Mouse (Mus musculus) thymus, adult 2 months (tissue): ENCODE results near the gene Prss41. TPM values are rescaled to one million over a fixed set of nuclear protein-coding genes. Genes with fewer than 3 reads are reported as not detected.
A peak's percentile ranks its signal among the peaks of the same experiment; 100 is the strongest.
"Not testable (repeated sequence)": the region's sequence is repeated elsewhere in the genome, so short reads cannot be mapped to it uniquely, and the experiment has no call there.

Experiments
- DNase-seq: peaks from one replicate; pipeline ENCODE4 v3.0.0; 2021
- H3K27ac ChIP-seq: fragments of 200-500 bp; 2 replicates; pipeline ENCODE4 v1.5.1; 2012; ENCODE audit warnings: low read length, control low read depth; ENCODE audit not compliant: control insufficient read depth, insufficient read depth
- H3K27me3 ChIP-seq: fragments of 200-500 bp; 2 replicates; pipeline ENCODE4 v1.6.1; 2012; ENCODE audit warnings: mild to moderate bottlenecking, low read length, moderate library complexity, mixed read lengths; ENCODE audit not compliant: control insufficient read depth, insufficient read depth
- H3K36me3 ChIP-seq: fragments of 200-500 bp; 2 replicates; pipeline ENCODE4 v1.6.1; 2012; ENCODE audit warnings: mild to moderate bottlenecking, low read length, moderate library complexity; ENCODE audit not compliant: control insufficient read depth, insufficient read depth
- H3K4me1 ChIP-seq: fragments of 200-500 bp; replicated peaks from 2 replicates; pipeline ENCODE4 v1.6.1; 2012; ENCODE audit warnings: low read length; ENCODE audit not compliant: control insufficient read depth, insufficient read depth
- H3K4me3 ChIP-seq: fragments of 200-500 bp; 2 replicates; pipeline ENCODE4 v1.5.1; 2012; ENCODE audit warnings: mild to moderate bottlenecking, low read length, control low read depth, moderate library complexity; ENCODE audit not compliant: control insufficient read depth, insufficient read depth
- CTCF ChIP-seq: fragments of 200-500 bp; IDR thresholded peaks from 2 replicates; pipeline ENCODE4 v1.5.1; 2012; ENCODE audit warnings: mild to moderate bottlenecking, control low read depth, low read length, moderate library complexity, borderline replicate concordance; ENCODE audit not compliant: control insufficient read depth, poor library complexity, insufficient read depth; ENCODE audit errors: extremely low read depth
- POLR2A ChIP-seq: fragments of 200-500 bp; IDR thresholded peaks from 2 replicates; pipeline ENCODE4 v1.6.1; 2012; ENCODE audit warnings: mild to moderate bottlenecking, low read length, control low read depth, moderate library complexity; ENCODE audit not compliant: control insufficient read depth, poor library complexity, insufficient read depth; ENCODE audit errors: extremely low read depth
- WGBS: fragments of 180-500 bp; shearing (Covaris S2); methylation state at CpG from one replicate; pipeline ENCODE4 v1.1.7; 2018; 5-methylcytosine and 5-hydroxymethylcytosine counted together
- polyA plus RNA-seq: library from polyadenylated mRNA; depleted of rRNA; stranded (reverse); fragments of >200 nt; gene quantifications from 2 replicates; pipeline ENCODE4 v1.2.3, GENCODE M21; 2012; rRNA removed

Gene Prss41
- 0.34 and 0.59 TPM in 2 replicates for polyA plus RNA-seq

DNA sequence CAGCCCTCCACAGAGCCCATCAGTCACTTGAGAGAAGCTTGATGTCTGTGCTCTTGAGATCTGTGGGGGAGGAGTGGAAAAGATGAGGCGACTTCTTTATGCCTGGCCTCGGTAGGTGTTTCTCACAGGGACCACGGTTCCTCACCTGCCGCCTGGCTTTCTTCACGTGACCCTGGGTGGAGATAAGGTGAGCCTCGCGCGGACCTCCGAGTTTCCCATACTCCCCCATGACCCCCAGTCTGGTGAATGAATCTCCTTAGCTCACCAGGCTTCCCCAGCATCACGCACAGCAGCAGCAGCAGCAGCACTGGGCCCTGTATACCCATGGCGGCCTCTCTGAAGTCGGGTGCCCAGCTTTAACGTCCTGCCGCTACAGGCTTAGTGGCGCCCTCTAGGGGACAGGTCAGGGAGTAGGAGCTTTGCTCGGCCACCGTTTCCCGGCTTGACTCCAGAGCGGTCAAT is at the start of gene Prss41, which contains the start of gene Prss32:
Gene Prss41 (minus strand): TSS at position 361 of the 462 bp plus-strand sequence.
Gene Prss32 (plus strand): TSS at position 44 of the 462 bp plus-strand sequence.
- Histone ChIP-seq H3K27me3 (no peaks in the 10 kb centered on the region), H3K27ac (no peak within 1 kb of the TSS), H3K4me3 (no peak within 1 kb of the TSS), H3K36me3 (no peaks in the 10 kb centered on the region), H3K4me1 (peaks cover 4% of the 10 kb centered on the region; the same call in 1 of the 2 replicates)
- WGBS = 41% methylated on average over 19 of the region's 19 CpGs
- TF ChIP-seq CTCF (peak; percentile 86), POLR2A (no peak)
- peak; percentile 64 for DNase-seq

DNA sequence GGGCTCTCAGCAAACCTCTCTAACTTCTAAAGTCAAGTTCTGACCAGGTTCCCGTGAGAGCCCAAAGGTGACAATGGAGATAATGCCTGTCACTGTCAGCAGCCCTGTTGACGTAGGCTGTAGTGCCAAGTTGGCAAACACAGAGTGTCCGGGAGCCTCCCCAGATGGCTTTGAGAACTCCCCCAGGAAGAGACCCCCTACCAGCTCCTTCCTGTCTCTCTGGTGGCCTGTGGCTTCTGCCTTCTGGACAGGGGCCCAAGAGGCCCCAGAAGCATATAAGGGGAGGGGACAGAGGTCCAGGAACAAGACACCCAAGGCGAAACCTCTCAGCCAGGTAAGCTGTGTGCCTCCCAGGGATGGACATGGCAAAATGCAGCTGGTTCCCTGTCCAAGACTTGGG is 36.6 kb upstream of the Prss41 start, which contains the start of the genes Dcpp1 and Dcpp2:
Gene Dcpp1 (plus strand): TSS at position 301 of the 400 bp plus-strand sequence.
Gene Dcpp2 (plus strand): TSS at position 305 of the 400 bp plus-strand sequence.
- not testable (repeated sequence) for H3K4me1 ChIP-seq, DNase-seq, H3K36me3 ChIP-seq, H3K4me3 ChIP-seq, H3K27ac ChIP-seq, H3K27me3 ChIP-seq
- 85% methylated on average over 4 of the region's 4 CpGs for WGBS

DNA sequence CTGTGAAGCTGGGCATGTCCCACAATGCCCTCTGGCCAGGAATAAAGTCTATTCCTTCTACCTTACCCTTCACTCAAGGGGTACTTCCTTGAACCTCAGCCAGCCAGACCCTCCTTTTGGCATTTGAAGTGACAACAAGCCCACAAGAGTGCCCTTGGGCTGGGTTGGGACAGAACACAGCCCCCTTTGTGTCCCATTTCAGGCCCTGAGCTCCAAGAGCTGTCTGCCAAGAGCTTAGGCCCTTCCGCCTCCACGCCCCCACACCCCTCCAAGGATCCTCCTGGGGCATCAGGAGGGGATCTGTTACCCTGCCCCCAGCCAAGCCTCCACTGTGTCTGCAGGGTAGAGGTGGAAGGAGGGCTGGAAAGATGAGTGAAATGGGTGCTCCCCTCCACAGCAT is 33.2 kb upstream of the Prss41 start:
- H3K27me3 ChIP-seq = no peaks in the 10 kb centered on the region
- no peak overlapping the region for H3K27ac ChIP-seq
- no peak for DNase-seq
- no peak for TF ChIP-seq POLR2A
- TF ChIP-seq CTCF = no peak
- no peak overlapping the region for H3K4me3 ChIP-seq
- H3K4me1 ChIP-seq = no peaks in the 10 kb centered on the region
- 97% methylated on average over 2 of the region's 2 CpGs for WGBS
- no peaks in the 10 kb centered on the region for H3K36me3 ChIP-seq

DNA sequence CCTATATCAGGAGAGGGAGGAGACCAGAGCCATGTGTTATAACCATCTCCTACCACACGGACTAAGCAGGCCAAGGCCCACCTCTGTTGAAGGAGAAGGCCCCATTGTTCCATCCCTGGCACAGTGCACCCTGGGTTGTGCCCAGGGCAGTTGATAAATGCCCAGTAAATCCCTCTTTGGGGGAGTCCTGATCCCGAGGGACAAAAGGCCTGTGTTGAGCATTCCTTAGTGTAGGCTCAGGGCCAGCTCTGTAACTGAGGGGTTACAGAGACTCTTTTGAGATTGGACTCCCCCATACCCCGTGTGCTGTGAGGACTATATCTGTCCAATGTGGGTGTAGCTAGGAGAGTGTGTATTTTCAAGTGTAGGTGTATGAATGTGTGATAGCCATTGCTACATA is 32.8 kb upstream of the Prss41 start:
- Histone ChIP-seq H3K4me3 (no peak overlapping the region), H3K4me1 (no peaks in the 10 kb centered on the region), H3K27ac (no peak overlapping the region), H3K27me3 (no peaks in the 10 kb centered on the region), H3K36me3 (no peaks in the 10 kb centered on the region)
- no peak for DNase-seq
- 87% methylated on average over 3 of the region's 3 CpGs for WGBS
- TF ChIP-seq CTCF (no peak), POLR2A (no peak)

DNA sequence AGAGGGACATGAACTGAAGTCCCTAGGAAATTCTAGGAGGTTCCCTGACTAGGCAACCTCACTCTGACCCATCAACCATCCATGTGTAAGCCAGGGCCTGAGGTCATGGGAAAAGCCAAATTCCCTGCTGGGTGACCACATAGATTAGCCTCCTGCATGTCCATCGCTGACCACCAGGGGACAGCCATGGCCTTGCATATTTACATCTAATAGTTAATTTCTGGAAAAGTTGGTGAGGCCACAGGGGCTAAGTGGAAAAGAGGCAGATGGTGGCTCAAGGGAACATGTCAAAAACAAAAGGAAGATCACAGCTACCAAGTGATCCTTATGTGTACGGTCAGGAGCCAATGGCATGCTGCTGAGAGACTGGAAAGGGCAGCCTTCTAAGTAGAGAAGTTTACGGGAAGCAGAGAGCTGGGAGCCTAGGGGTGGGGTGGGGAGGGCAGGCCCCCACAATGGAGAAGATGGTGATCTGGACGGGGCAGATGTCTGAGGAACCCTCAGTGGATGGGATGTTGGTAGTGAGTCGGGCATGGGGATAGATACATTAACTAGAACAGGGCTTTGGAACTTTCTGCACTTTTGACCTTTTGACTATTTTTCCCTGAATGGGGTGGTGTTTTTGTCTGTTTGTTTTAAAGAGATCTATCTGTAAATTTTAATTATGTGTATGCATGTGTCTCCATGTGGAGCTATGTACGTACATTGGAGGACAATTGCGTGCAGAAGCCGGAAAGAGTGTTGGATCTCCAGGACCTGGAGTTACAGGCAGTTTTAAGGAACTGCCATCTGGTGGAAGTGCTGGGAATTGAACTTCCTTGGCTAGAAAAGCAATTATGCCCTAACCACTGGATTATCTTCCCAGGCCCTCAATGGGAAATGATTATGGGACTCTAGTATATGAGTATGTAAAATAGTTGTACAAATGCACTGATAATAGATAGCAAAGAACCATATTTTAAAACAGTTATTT is 30.2 kb upstream of the Prss41 start:
- TF ChIP-seq CTCF (no peak), POLR2A (no peak)
- WGBS = 71% methylated on average over 8 of the region's 8 CpGs
- Histone ChIP-seq H3K27me3 (no peaks in the 10 kb centered on the region), H3K27ac (no peak overlapping the region), H3K36me3 (no peaks in the 10 kb centered on the region), H3K4me3 (no peak overlapping the region), H3K4me1 (no peaks in the 10 kb centered on the region)
- no peak for DNase-seq

DNA sequence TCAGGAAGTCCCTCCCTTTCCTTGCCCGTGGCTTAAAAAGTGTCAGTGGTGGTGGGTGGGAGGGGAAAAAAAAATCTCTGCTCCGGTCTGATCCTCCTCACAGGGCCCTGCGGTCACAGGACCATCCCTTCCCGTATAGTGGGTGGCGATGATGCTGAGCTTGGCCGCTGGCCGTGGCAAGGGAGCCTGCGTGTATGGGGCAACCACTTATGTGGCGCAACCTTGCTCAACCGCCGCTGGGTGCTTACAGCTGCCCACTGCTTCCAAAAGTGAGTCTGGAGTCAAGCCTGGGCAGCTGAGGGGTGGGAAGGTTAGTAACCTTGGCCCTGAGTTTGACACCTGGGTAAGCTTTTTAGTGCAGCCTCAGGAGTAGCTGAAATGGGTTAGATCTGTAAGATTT is 24.5 kb upstream of the Prss41 start:
- no peaks in the 10 kb centered on the region for H3K4me1 ChIP-seq
- no peaks in the 10 kb centered on the region for H3K36me3 ChIP-seq
- no peak for DNase-seq
- TF ChIP-seq POLR2A (no peak), CTCF (no peak)
- 91% methylated on average over 11 of the region's 11 CpGs for WGBS
- H3K27ac ChIP-seq = no peak overlapping the region
- H3K27me3 ChIP-seq = no peaks in the 10 kb centered on the region
- no peak overlapping the region for H3K4me3 ChIP-seq

DNA sequence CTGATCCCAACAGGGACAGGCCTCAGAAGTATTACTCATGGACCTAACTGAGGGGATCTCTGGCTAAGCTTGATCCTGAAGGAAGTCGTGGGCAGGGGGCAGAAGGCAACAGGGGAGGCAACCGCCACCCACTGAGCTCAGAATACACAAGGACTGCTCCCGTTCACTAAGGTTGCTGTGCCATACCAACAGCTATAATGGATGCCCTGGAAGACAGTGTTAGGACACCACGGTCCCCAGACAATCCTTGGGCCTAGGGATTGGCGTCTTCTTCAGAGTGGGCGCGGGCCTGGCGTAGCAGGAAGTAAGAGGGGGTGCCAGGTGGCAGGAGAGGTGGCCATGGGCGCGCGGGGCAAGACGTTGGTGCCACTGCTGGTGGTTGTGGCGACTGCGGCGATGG is 23.8 kb upstream of the Prss41 start, which contains the start of gene Prss21:
Gene Prss21 (plus strand): TSS at position 301 of the 400 bp plus-strand sequence.
- H3K27me3 ChIP-seq = no peaks in the 10 kb centered on the region

More for the DNA sequence above, 23.8 kb upstream of the Prss41 start, which contains the start of gene Prss21:
- TF ChIP-seq POLR2A = no peak
- H3K27ac ChIP-seq = no peak within 1 kb of the TSS
- no peaks in the 10 kb centered on the region for H3K36me3 ChIP-seq
- H3K4me3 ChIP-seq = no peak within 1 kb of the TSS
- DNase-seq = no peak
- no peaks in the 10 kb centered on the region for H3K4me1 ChIP-seq
- 88% methylated on average over 15 of the region's 15 CpGs for WGBS
